Mouse (Mus musculus): ENCODE results near the gene Pde7b.

GRCm38 (mm10) chr10:20668577-20668976 is 56.3 kb downstream of the Pde7b start:
- no peak for TF ChIP-seq CTCF (IDR thresholded peaks at IDR 0.05; ENCODE audit: control insufficient read depth, insufficient read depth, insufficient replicate concordance, low read depth, low read length)
- TF ChIP-seq POLR2A (IDR thresholded peaks at IDR 0.05; ENCODE audit: control insufficient read depth, low read depth, low read length), result no peak
